Mouse (Mus musculus): ENCODE results near the gene Gmeb1.
"Not testable (repeated sequence)": the region's sequence is repeated elsewhere in the genome, so short reads cannot be mapped to it uniquely, and the experiment has no call there.

Gmeb1 gene

DNA sequence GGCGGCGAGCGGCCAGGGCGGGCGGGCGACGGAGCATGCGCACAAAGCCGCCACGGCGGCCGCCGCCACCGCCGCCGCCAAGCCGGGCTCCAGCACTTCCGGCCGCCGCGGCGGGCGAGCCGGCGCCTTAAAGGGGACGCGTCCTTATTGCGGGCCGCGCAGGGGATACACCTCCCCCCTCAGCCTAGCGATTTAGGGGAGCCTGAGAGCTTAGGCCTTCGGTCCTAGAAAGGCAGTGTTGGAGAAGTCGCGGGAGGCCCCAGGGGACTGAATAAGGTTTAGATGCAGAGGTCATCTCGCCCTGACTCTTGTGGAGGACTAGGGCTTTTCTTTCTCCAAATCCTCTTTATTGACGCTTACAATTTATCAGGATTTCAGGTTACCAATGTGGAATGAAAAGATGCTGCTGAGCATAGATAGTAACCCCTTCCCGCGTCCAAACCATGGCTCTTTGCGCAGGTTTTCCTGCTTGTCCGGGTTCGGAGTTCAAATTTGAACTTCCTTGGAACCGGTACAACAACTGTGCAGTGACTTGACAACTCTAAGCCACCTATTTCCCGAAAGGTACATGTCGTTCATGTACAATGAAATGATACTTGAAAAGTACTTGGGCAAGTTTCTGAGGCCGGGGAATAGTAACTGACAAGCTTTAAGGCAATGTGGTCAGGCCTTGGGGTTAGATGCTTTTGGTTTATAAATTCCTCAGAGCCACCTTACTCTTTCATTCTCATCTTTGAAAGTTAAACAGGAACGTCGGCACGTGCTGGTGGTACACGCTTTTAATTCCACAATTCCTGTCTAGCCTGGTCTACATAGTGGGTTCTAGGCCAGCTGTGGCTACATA is at the start of gene Gmeb1:
Gene Gmeb1, minus strand, starts transcription at position 89 of the 844 bp plus-strand sequence.
- peak; percentile 83 for DNase-seq (ENCODE audit: low spot score)

DNA sequence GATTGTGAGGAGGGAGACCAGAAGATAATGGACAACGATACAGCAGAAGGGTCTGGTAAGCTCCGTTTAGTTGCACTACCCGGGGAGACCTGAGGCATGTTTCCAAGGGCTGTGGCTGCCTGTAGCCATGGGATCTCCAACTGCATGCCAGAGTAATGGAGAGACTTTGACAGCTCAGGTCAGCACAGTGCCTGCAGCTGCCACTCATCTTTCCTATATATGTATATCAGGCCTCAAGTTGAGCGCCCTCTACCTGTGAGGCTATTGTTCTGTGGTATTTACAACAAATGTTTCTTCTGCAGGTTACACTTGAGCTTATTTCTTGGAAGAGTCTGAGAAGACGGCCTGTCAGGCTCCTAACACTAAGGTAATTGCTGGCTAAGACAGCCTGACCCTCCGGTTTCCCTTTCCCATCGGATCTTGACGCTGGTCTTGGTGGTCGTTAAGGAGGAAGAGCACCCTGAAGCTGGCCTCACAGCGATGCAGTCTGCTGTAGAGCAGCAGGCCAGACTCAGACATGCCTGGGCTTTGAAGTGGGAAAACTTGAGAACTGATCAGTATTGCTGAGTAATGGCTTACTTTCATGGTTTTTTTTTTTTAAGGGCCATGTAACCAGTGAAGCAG is 48.6 kb upstream of the Gmeb1 start:
- DNase-seq (ENCODE audit: low spot score), result peak; percentile 61

DNA sequence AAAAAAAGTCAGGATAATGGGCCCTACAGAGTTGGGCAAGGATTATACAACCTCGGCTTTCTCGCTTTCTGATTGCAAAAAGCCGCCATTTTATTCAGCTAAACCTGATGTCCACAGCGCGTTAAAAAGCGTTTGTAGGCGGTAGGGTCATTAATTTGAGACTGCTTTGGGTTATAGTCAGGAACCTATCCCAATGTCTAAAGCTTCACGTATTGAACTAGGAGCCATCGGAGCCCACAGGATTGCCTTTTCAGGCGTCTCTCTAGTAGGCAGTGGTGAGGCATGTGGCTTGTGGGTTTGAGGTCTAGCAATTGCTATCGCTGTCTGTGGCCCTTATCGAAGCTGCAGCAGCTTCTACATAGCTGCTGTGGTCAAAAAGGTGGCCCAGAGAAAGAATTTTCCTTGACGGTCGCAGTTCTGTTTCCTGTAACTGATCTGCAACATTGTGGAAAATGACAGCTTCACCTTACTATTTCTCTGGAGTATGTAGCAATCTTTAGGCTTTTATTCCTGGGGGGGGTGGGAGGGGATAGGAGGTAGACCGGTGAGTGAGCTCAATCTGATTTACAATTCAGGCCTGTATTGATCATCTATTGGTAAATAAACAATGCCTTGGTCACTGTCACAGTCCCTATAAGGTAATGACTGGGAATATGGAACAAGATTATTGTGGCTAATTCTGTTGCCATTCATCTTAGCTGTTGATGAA is 47.9 kb upstream of the Gmeb1 start:
- DNase-seq (ENCODE audit: low spot score), result no peak

DNA sequence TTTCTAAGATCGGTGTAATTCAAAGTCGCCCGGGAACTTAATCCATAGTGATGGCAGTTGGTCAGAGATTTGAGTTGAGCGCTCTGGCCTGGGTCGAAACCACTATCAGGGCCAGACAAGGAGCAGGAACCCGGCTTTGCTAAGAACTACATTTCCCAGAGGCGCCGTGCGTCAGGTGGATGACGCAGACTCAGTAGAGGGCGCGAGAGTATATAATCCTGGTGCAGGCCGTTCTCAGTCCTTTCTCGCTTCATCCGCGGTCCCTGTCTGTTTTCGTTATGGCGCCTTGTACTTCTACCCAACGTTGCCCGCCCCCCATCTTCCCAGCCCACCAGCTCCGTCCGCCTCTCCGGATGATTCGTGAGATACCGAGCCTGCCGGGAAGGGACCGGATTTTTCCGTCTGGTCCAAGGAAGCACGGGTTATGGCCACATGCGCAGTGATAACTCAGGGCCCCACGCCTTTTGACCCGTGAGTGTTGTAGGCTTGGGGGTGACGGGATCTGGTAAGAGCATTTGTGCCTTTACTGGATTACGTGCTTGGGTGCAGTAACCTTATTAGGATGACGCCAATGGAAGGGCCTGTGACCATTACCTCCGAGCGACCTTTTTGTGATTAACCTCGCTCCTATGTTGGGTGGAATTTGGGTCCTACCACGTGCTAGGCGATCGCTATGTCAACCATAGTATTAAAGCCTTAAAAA is 47.2 kb upstream of the Gmeb1 start:
- peak; percentile 97 for DNase-seq (ENCODE audit: low spot score)

DNA sequence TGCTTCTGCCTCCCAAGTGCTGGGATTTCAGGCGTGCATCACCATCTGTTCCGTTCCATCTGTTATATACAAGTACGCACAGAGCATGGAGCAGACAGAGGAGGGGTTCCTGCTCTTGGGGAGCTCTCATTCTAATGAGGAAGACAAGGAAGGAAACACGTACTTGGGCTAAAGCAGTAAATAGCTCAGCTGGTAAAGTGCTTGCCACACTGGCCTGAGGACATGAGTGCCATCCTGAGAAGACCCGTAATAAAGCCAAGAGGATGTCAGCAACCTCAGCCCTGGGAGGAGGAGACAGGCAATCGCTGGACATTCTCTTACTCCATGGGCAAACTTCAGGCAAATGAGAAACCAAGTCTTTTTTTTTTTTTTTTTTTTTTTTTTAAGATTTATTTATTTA is 44.6 kb upstream of the Gmeb1 start:
- DNase-seq (ENCODE audit: low spot score), result no peak

DNA sequence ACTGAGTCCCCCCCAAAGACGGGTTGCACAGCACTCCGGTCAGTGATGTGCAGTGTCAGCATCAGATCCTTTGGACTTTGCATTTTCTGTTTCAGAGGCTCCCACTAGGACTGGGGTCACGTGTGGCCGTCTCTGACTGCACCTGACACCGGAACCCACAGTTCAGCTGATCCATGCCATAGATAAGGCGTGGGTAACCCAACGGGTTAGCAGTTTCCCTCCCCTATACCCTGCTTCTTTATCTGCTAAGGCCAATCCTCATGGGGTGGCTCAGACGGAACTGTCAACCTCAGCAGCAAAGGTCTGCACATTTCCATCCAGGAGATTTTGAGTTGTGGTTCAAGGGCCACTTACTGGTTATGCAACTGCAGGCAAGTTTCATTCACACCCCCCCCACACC is 43.9 kb upstream of the Gmeb1 start:
- no peak for DNase-seq (ENCODE audit: low spot score)

DNA sequence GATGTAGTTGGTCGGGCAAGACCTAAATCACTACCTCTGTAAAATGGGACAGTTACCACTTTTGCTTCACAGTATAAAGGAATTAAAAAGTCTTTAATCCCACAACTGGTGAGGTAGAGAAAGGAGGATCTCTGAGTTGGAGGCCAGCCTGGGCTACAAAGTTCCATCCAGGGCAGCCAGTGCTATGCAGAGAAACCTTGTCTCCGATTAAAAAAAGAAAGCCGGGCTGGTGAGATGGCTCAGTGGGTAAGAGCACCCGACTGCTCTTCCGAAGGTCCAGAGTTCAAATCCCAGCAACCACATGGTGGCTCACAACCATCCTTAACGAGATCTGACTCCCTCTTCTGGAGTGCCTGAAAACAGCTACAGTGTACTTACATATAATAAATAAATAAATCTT is 42.1 kb upstream of the Gmeb1 start:
- DNase-seq (ENCODE audit: low spot score), result not testable (repeated sequence)

DNA sequence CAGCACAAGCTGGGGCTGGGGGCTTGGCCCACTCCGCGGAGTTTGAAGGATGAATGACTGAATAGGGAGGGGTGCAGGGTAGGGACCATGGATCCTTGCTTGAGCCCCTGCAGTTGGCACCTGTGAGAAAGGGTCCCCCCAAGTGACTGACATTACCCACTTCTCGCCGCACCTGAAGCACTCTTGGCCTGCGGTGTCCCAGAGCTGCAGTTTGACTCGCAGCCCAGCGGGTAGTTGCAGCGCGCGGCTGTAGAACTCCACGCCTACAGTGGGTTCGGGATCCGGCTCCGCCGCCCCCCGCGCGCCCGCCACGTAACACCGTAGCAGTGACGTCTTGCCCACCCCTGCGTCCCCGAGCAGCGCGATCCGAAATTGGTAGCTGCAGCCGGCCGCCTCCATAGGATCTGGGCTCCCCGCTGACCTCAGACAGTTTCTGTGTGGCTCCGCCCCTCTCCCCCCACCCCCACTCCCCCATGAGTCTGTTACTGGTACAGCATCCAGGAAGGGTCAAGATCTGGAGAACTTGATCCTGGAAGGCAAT is 41.6 kb upstream of the Gmeb1 start, which contains the start of gene Rab42:
Gene Rab42, minus strand, starts transcription at position 447 of the 541 bp plus-strand sequence.
- peak; percentile 76 for DNase-seq (ENCODE audit: low spot score)

DNA sequence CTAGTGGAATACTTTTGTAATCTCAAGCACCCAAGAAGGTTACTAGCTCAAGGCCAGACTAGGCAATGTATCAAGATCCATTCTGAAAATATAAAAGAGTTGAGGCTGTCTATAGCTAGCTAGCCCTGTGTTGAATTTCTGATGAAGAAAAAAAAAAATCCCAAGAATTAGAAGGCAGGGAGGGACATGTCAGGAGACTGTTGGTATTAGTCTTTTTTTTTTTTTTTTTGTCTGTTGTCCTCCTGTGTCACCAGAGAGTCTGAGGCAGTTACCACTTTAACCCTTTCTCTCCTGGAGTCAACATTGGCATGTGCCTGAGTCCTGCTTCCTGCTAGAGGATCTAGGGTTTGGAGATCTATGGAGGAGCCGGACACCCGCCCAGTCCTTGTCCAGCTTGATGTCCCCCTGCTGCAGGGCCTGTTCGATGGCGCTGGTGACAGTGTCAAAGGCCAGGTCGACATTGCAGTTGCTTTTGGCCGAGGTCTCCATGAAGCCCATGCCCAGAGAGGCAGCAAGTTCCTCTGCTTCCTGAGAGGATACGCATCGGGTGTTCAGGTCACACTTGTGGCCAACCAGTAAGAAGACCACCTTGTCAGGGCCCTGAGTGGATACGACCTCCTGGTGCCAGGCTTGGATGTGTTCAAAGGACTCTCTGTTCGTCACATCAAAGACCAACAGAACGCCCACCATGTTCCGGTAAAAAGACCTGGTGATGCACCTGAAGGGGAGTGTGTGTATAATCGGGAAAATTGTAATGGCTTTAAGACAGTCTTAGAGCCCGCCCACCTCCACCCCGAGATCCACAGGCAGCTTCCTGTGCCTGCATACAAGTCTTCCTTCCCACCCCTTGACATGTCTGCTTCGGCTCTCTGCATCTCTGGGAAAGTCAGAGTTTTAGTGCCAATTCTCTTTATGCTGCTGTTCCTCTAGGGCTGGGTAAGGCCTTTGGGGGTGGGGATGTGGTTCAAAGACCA is 40.9 kb upstream of the Gmeb1 start:
- no peak for DNase-seq (ENCODE audit: low spot score)

DNA sequence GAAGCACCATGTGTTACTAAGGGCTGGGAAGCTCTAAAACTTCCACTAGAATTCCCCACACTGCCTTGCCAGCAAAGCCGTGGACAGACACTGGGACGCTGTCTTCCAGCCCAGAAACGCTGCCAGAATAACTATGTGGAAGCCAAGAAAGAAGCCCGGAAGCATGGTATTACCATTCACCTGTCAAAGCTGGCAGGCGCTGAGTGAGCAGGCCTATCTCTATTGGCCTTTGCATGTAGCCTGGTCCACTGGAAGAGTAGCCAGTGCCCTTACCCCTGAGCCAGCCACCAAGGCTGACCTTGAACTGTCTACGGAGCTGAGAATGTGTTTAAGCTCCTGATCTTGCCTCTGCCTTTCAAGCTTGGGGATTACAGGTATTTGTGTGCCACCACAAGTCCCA is 40.1 kb upstream of the Gmeb1 start:
- DNase-seq (ENCODE audit: low spot score), result no peak

DNA sequence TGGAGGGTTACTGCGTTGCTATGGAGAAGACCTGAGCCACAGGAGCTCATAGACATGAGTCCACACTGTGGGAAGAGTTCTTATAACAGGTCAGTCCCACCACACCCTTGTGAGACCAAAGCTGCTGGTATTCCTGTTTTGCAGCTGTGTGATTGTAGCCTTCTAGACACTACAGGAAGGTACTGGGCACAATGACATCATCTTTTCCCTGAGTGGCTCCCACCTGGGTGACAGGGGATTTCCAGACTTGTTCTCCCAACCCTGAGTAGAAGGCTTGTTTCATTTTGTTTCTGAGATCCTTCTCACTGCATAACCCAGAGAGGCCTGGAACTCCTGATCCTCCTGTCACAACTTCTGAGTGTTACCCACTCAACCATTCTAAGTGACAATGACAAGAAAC is 38.4 kb upstream of the Gmeb1 start:
- no peak for DNase-seq (ENCODE audit: low spot score)

DNA sequence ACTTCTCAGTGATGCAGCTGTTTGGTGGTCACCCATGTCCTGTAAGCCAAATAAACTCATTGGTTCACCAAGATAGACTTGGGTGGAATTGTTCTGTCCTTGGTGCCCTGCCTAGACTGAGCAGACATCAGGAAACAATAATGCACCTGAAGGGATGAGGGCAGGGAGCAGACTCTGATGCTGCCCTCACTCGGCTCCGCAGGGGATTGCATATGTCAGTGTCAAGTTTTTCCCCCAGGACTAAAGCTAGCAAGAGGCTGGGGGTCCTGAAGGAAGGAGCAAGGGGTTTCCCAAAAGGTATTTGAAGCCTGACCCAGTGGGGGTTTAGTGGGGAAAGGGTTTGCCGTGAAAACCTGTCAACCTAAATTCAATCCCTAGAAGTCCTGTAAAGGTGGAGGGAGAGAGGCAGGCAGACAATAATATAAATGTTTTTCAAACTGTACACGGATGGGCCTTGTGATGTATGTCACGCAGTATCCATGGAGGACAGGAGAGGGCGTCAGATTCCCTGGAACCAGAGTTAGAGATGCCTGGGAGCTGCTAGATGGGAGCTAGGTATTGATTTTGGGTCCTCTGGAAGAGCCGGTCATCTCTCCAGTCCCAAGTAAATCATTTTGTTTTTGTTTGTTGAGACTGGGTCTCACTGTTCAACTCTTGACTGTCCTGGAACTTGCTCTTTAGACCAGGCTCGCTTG is 34.4 kb upstream of the Gmeb1 start:
- no peak for DNase-seq (ENCODE audit: low spot score)

DNA sequence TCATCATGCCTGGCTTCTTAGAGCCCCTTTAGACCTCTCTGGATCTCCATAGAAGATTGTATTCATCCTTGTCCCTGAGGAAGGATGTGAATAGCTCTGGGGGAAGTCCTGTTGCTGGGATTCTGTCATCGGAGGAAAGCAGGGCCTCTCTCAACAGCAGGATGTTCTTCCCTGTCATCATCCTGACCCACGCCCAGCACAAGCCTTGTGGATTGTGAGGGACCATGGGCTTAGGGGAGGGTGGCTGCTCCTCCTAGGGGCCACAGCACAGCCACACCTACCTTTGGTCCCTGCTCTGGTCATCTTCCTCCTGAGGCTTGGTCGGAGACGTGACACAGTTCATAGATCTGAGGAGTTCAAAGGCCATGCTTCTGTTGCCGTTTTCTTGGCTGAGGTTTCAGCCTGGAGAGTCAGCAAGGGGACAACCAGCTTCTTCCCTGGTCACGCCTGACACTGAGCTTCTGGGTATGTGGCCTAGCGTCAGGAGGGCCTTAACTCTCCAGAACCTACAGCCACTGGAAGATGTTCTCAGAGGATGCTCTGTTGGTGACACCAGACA is 32.4 kb upstream of the Gmeb1 start:
- no peak for DNase-seq (ENCODE audit: low spot score)

DNA sequence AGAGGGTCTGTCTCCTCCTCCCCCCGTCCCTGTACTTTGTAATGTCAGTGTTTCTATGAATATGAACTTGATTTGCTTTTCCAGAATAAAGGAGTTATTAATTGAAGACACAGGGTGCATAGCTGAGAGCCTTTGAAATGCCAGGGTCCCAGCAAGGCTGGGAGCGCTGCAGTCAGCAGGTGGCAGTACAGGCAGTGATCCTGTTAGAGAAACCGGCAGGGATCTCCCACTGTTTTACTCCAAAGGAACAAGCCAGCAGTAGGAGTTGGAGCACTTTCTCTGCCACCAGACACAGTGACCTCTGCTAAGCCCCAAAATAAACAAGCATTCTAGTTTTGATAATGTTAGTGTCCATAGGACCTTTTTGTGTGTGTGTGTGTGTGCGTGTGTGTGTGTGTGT is 31.6 kb upstream of the Gmeb1 start:
- peak; percentile 60 for DNase-seq (ENCODE audit: low spot score)

DNA sequence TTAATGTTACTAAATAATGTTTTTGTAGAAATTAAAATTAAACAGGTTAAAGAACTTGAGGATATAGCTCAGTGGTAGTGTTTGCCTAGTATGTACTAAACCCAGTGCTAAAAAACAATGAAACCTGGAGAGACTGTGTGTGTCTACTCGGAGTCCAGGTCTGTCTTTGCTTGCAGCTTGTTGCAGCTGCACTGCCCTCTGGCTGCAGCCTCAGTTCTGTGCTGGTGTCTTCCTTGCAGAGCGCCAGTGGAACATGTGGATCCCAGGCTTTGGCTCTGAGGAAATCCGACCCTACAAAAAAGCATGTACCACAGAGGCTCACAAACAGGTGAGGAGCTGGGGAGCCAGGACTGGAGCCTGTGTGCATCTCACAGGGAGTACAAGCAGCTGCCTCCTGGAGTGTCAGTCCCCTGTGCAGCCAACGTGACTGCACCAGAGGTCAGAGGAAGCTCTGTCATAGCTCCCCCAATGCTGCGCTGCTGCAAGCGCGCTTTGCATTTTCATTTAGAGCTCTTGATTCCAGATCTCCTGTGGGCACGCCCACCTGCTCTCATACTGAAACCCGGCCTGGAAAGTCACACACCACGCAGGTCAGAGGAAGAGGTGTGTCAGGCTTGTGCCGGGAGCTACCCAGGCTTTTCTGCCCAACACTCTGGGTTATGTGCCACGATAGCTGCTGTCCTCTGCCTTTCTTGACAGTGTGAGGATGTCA is 30.4 kb upstream of the Gmeb1 start:
- DNase-seq (ENCODE audit: low spot score), result no peak

DNA sequence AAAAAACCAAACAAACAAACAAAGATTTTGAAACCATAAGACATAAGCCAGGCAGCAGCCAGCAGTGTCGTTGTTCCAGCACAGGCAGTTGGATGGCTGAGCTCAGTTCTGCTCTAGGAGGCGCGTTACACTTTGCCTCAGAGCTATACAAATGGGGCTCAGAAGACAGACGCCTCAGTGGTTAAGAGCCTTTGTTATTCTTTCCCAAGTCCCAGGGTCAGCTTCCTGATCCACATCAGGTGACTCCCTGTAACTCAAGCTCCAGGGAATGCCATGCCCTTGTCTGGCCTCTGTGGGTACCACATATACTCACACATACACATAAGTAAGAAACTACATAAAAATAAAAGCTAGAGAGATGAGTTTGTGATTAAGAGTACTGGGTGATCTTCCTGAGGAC is 29.7 kb upstream of the Gmeb1 start:
- DNase-seq (ENCODE audit: low spot score), result no peak

DNA sequence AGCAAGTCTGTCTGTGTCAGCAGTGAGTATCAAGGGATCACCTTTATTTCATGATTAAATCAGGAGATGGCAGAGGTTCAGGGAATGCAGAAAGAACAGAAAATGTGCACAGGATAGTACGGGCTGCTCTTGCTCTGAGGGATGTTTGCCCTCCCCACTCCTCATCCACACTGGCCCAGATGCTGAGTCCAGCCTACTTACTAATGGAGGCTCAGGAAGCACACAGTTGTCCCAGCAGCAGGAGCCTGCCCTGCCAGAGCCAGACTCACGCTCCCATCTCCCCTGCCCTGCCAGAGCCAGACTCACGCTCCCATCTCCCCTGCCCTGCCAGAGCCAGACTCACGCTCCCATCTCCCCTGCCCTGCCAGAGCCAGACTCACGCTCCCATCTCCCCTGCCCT is 27.4 kb upstream of the Gmeb1 start:
- not testable (repeated sequence) for DNase-seq (ENCODE audit: low spot score)

DNA sequence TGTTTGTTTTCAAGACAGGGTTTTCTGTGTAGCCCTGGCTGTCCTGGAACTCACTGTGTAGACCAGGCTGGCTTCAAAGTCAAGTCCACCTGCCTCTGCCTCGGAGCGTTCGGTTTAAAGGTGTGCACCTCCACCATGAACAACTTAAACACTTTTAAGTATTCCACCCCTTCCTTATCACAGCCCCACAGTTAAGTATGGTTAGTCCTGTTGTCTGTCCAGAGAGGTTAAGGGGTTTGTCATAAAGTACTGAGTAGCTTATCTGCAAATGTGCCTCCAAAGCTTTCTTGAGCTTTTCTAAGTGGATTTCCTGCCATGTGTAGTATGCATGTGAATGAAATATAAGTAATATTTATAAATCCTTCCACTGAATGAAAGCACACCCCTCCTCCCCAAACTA is 14.5 kb upstream of the Gmeb1 start:
- no peak for DNase-seq (ENCODE audit: low spot score)

DNA sequence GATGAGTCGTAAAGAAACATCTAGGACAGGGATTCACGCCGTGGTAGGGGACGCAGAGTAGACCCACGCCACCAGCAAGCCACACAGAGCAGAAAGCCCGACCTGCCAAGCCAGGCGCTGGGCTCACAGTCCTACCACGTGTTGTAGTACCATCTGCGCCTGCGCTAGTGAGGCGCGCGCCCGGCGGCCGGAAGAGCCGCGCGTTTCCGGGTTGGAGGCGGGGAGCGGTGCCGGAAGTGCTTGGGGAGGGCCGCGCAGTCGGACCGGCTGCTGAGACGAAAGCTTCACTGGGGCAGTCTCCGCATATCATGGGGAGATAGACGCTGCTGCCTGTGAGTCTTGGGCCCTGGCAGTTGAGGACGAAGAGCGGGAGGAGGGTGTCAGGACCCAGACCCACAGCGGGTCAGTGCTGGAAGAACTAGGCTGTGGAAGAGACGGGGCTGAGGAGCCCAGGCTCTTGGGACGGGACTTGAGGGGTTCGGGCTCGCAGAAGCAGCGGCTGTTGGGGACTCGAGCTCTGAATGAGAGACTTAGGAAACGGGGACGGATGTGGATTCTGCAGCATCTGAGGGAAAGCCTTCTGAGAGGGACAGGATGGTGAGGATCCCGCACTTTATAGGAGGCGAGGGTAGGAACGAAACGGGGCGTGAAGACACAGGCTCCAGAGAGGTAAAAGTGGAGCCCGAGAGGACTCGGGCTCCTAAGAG is 12.9 kb upstream of the Gmeb1 start, which contains the start of gene Taf12:
Gene Taf12, plus strand, starts transcription at position 220 of the 707 bp plus-strand sequence.
- DNase-seq (ENCODE audit: low spot score), result peak; percentile 95
